Mouse (Mus musculus) ES-E14 (cell line): Measurements from ENCODE around the gene St6galnac5.

Experiments
- CHD2 ChIP-seq: IDR thresholded peaks from 2 replicates; pipeline ENCODE4 v1.6.1; 2014; ENCODE audit warnings: mild to moderate bottlenecking, low read depth, low read length, inconsistent platforms
- HCFC1 ChIP-seq: IDR thresholded peaks from 2 replicates; pipeline ENCODE4 v1.6.1; 2012; ENCODE audit warnings: low read length, inconsistent platforms, borderline replicate concordance; ENCODE audit not compliant: insufficient read depth
- MAFK ChIP-seq: IDR thresholded peaks from 2 replicates; pipeline ENCODE4 v1.6.1; 2014; ENCODE audit warnings: mild to moderate bottlenecking, low read depth, low read length, inconsistent platforms; ENCODE audit not compliant: insufficient read depth
- ZC3H11A ChIP-seq: IDR thresholded peaks from 2 replicates; pipeline ENCODE4 v1.6.1; 2012; ENCODE audit warnings: low read depth, mild to moderate bottlenecking, inconsistent platforms, low read length, borderline replicate concordance
- ZNF384 ChIP-seq: IDR thresholded peaks from 2 replicates; pipeline ENCODE4 v1.6.1; 2012; ENCODE audit warnings: low read depth, low read length, inconsistent platforms

GRCm38 (mm10) chr3:153006893-153007292 is 24.8 kb upstream of the St6galnac5 start:
- TF ChIP-seq ZNF384 (no peak), HCFC1 (no peak), MAFK (no peak), ZC3H11A (no peak), CHD2 (no peak)
